Mouse (Mus musculus) heart, adult 18-20 months (tissue): ENCODE data around the gene Gm7697. TPM values are rescaled to one million over a fixed set of nuclear protein-coding genes. Genes with fewer than 3 reads are reported as not detected.
"Not testable (repeated sequence)": the region's sequence is repeated elsewhere in the genome, so short reads cannot be mapped to it uniquely, and the experiment has no call there.

ENCODE experiments used
- DNase-seq, 2 experiments: peaks; one replicate each; pipeline ENCODE4 v3.0.0; 2021 to 2022; ENCODE audit warnings: mixed read lengths in 1 of 2
- long read RNA-seq, 2 experiments: library from polyadenylated mRNA; stranded (forward); transcript quantifications; one replicate each; pipeline ENCODE4 v2.0.0; 2021
- total RNA-seq, 2 experiments: library from RNA; stranded (reverse); gene quantifications; 2 replicates each; pipeline ENCODE4 v1.2.3; 2021

The Gm7697 gene
- not detected for total RNA-seq
- long read RNA-seq, experiment 1 = 0 reads
- long read RNA-seq, experiment 2 = 0 reads

- not testable (repeated sequence) for DNase-seq
These were observed at the start of gene Gm7697 for GRCm38 (mm10) chr8:69522876-69523275. Gm7697 (minus strand) TSS chr8:69522976.

- not testable (repeated sequence) for DNase-seq
These were observed 28.5 kb upstream of the Gm7697 start for GRCm38 (mm10) chr8:69551249-69551648.

GRCm38 (mm10) chr8:69549556-69549955 lies 26.8 kb upstream of the Gm7697 start:
- DNase-seq = peak in 1 of 2 experiments; percentile 69

- not testable (repeated sequence) for DNase-seq
These were observed 25.3 kb upstream of the Gm7697 start for GRCm38 (mm10) chr8:69548114-69548513.

- DNase-seq = not testable (repeated sequence)
These were observed 24.4 kb upstream of the Gm7697 start for GRCm38 (mm10) chr8:69547208-69547607.

GRCm38 (mm10) chr8:69545020-69545419 lies 22.2 kb upstream of the Gm7697 start:
- DNase-seq = not testable (repeated sequence)

- peak in 1 of 2 experiments; percentile 31 for DNase-seq
These were observed 21.7 kb upstream of the Gm7697 start for GRCm38 (mm10) chr8:69544511-69544910.

GRCm38 (mm10) chr8:69543984-69544383 lies 21.2 kb upstream of the Gm7697 start:
- not testable (repeated sequence) for DNase-seq

GRCm38 (mm10) chr8:69540764-69541163 lies 18.0 kb upstream of the Gm7697 start:
- DNase-seq = not testable (repeated sequence)

GRCm38 (mm10) chr8:69540331-69540730 lies 17.6 kb upstream of the Gm7697 start:
- not testable (repeated sequence) for DNase-seq

- DNase-seq = not testable (repeated sequence)
These were observed 47.8 kb downstream of the Gm7697 start for GRCm38 (mm10) chr8:69474946-69475345.

GRCm38 (mm10) chr8:69453465-69453864 lies 69.3 kb downstream of the Gm7697 start, which contains the start of gene Gm9495:
Gm9495 (minus strand) TSS chr8:69453565.
- DNase-seq = not testable (repeated sequence)

Other genes starting within 250 kb of the Gm7697 start
- gene Gm9495, start 69.4 kb downstream of the Gm7697 start, total RNA-seq = under 1 TPM in 1 of 2 experiments, not detected in 1; 0.18 TPM
- 1 to 10 TPM; 6.2 to 7.0 TPM for gene Zfp868, start 102.6 kb upstream of the Gm7697 start, total RNA-seq
- 1 to 10 TPM; 1.2 to 1.4 TPM for gene Zfp964, start 131.5 kb upstream of the Gm7697 start, total RNA-seq
- gene Zfp869, start 187.7 kb upstream of the Gm7697 start, total RNA-seq = 10 to 100 TPM; 13.3 to 16.4 TPM
- gene Zfp963, start 227.0 kb upstream of the Gm7697 start, total RNA-seq = 1 to 10 TPM; 2.9 to 3.0 TPM